Mouse (Mus musculus) stomach, embryonic 14.5 days (tissue): Measurements from ENCODE around the gene Slc23a2. TPM values are rescaled to one million over a fixed set of nuclear protein-coding genes. Genes with fewer than 3 reads are reported as not detected.

Experiments used
- ATAC-seq: fragments of 200-750 bp; cut with Nextera tagmentation; 2 replicates; pipeline ENCODE4 v1.8.0; 2017; ENCODE audit warnings: low read depth, moderate TSS enrichment; ENCODE audit not compliant: insufficient number of reproducible peaks, insufficient read depth, low FRiP score
- H3K27ac ChIP-seq: fragments of 300-500 bp; sonication (generic); 2 replicates; pipeline ENCODE4 v1.5.1; 2014; ENCODE audit warnings: mild to moderate bottlenecking, low read length, moderate library complexity, mixed read lengths
- H3K27me3 ChIP-seq: fragments of 300-500 bp; sonication (generic); 2 replicates; pipeline ENCODE4 v1.6.1; 2014; ENCODE audit warnings: low read length, control low read depth, mixed read lengths; ENCODE audit not compliant: control insufficient read depth, insufficient read depth
- H3K36me3 ChIP-seq: fragments of 300-500 bp; sonication (generic); 2 replicates; pipeline ENCODE4 v1.6.1; 2014; ENCODE audit warnings: mild to moderate bottlenecking, control low read depth, low read length, moderate library complexity, mixed read lengths; ENCODE audit not compliant: control insufficient read depth, insufficient read depth
- H3K4me1 ChIP-seq: fragments of 300-500 bp; sonication (generic); 2 replicates; pipeline ENCODE4 v1.6.1; 2014; ENCODE audit warnings: low read length, control low read depth, mixed read lengths; ENCODE audit not compliant: control insufficient read depth, insufficient read depth
- H3K4me2 ChIP-seq: fragments of 300-500 bp; sonication (generic); replicated peaks from 2 replicates; pipeline ENCODE4 v1.6.1; 2014; ENCODE audit warnings: low read depth, low read length, control low read depth
- H3K4me3 ChIP-seq: fragments of 300-500 bp; sonication (generic); 2 replicates; pipeline ENCODE4 v1.5.1; 2014; ENCODE audit warnings: low read depth, low read length, control low read depth
- H3K9ac ChIP-seq: fragments of 300-500 bp; sonication (generic); replicated peaks from 2 replicates; pipeline ENCODE4 v1.6.1; 2014; ENCODE audit warnings: low read depth, mild to moderate bottlenecking, control low read depth, low read length, moderate library complexity, mixed read lengths
- H3K9me3 ChIP-seq: fragments of 300-500 bp; sonication (generic); 2 replicates; pipeline ENCODE4 v1.6.1; 2016; ENCODE audit warnings: low read depth, low read length, control low read depth; ENCODE audit not compliant: control insufficient read depth
- WGBS: fragments of 180-500 bp; shearing (Covaris S2); extraction: QIAGEN DNeasy Blood & Tissue Kit; methylation state at CpG from one replicate; pipeline ENCODE4 v1.1.7; 2014; 5-methylcytosine and 5-hydroxymethylcytosine counted together
- polyA plus RNA-seq: library from polyadenylated mRNA; unstranded; fragments of >200 nt; fragmentation: Nextera tagmentation; extraction: Ambion mirVana; gene quantifications from 2 replicates; pipeline ENCODE4 v1.2.1, GENCODE M21; 2014

The Slc23a2 gene
- polyA plus RNA-seq, 1 experiment from 2014 or later = 12.4 TPM

DNA sequence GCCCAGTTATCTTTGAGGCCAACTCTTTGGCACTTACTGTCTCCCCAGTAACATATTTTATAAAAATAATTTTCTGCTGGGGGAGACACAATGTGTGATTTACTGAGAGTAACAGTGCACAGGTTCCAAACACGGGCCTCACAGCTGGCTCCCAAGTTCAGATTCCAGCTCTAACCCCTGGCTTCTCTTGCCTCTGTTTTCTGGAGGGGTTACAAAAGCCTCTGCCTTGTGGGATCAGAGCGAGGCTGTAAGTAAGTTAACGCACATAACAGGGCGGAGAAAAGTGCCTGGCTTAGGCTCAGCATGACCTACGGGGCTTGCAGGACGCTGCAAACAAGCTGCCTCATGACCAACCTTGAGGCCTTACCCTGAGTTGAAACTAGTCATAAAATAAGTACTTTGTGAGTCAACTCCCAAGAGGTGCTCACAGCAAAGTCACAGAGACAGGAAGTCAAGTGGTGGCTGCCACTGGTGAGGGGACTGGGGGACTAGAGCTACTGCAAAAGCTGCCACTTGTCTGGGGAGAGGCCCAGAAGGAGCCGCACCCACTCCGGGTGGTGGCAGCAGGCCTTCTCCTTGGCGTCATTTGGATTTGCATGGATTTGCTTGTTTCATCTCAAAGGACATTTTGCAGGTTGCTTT, 140.3 kb downstream of the Slc23a2 start:
- whole genome bisulfite sequencing = 75% methylated on average over 9 of the region's 9 CpGs
- Histone ChIP-seq H3K4me1 (0 out of 2 replicates have a peak, but pooled peaks cover 3% of the 10 kb centered on the region), H3K27me3 (no peaks in the 10 kb centered on the region), H3K27ac (no peak overlapping the region), H3K36me3 (no peaks in the 10 kb centered on the region), H3K9ac (no peak overlapping the region), H3K4me2 (no peak overlapping the region), H3K9me3 (no peaks in the 10 kb centered on the region), H3K4me3 (no peak overlapping the region)
- no peak for ATAC-seq

DNA sequence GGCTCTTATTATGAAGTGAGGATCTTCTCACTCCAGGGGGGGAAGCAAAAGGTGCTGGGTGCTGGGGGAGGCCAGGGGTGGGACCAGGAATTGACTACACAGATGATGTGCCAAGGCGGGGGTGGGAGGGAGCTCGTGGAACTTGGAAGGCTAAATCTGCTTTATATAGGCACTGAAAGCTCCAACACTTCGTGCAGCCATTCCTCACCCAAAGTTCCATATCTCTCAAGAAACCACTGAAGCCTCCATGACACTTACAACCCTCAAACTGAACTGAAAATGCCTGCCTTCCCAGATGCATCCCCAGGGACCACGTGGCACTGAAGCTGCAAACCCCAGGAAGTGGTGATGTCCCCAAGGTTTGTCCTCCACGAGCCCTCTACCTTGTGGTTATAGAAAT, 141.0 kb downstream of the Slc23a2 start:
- no peak overlapping the region for H3K4me3 ChIP-seq
- H3K27me3 ChIP-seq = no peaks in the 10 kb centered on the region
- no peak overlapping the region for H3K9ac ChIP-seq
- H3K4me2 ChIP-seq = no peak overlapping the region
- no peak overlapping the region for H3K27ac ChIP-seq
- no peaks in the 10 kb centered on the region for H3K9me3 ChIP-seq
- ATAC-seq = no peak
- H3K36me3 ChIP-seq = no peaks in the 10 kb centered on the region
- 0 out of 2 replicates have a peak, but pooled peaks cover 3% of the 10 kb centered on the region for H3K4me1 ChIP-seq
- WGBS = 67% methylated on average over 5 of the region's 5 CpGs

Other genes starting within 250 kb of the Slc23a2 start
- 65.5 and 70.1 TPM in 2 replicates for gene Prnp, start 235.2 kb downstream of the Slc23a2 start, polyA plus RNA-seq
- not detected in 2 replicates for gene Prn, start 235.2 kb downstream of the Slc23a2 start, polyA plus RNA-seq
- gene Prnd, start 194.2 kb downstream of the Slc23a2 start, polyA plus RNA-seq = 49.9 and 50.9 TPM in 2 replicates
- 13.6 and 13.8 TPM in 2 replicates for gene Rassf2, start 114.8 kb downstream of the Slc23a2 start, polyA plus RNA-seq
- 40.8 and 44.7 TPM in 2 replicates for gene Tmem230, start 102.7 kb upstream of the Slc23a2 start, polyA plus RNA-seq
- 278 and 280 TPM in 2 replicates for gene Pcna, start 108.2 kb upstream of the Slc23a2 start, polyA plus RNA-seq
- gene Cds2, start 118.0 kb upstream of the Slc23a2 start, polyA plus RNA-seq = 20.8 and 24.2 TPM in 2 replicates
- gene Prokr2, start 240.3 kb upstream of the Slc23a2 start, polyA plus RNA-seq = 0.38 and 0.50 TPM in 2 replicates